Mouse (Mus musculus): ENCODE results near the gene Slc16a8. TPM values are rescaled to one million over a fixed set of nuclear protein-coding genes. Genes with fewer than 3 reads are reported as not detected.
A peak's percentile ranks its signal among the peaks of the same experiment; 100 is the strongest.

The Slc16a8 gene
- polyA plus RNA-seq, 1 experiment from 2014 or later: 0.12 TPM

DNA sequence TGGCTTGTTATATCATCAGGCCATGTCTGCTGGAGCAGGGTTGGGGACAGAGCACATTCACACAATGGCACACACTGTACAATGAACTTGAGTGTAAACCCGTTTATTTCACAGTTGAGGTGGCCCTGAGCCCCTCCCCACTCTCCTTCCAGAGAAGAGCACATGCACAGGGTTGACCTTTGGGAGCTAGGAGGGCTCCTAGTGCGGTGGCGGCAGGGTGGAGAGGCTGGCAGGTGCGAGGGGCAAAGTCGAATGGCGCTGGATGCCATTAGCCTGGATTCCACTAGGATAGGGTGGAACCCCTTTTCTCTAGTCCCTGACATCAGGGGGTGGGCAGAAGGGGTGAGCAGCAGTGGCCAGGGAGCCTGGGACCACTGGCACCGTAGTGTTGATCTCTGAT, 31.6 kb upstream of the Slc16a8 start:
- H3K9me3 ChIP-seq (ENCODE audit: control insufficient read depth, low read length): no peaks in the 10 kb centered on the region
- ATAC-seq (replicated peaks; ENCODE audit: low FRiP score) (no peak), DNase-seq (ENCODE audit: low spot score) (no peak)
- no peak overlapping the region for H3K9ac ChIP-seq (ENCODE audit: low read depth, low read length)
- WGBS: 85% methylated on average over 7 of the region's 7 CpGs
- no peak overlapping the region for H3K4me3 ChIP-seq (ENCODE audit: low read depth, low read length)
- H3K27ac ChIP-seq (ENCODE audit: low read depth, low read length): no peak overlapping the region
- peaks cover 6% of the 10 kb centered on the region; the same call in 1 of the 2 replicates for H3K36me3 ChIP-seq (ENCODE audit: control insufficient read depth, insufficient read depth, low read length)
- no peak overlapping the region for H3K4me2 ChIP-seq
- peaks cover 8% of the 10 kb centered on the region for H3K4me1 ChIP-seq (replicated peaks; ENCODE audit: control insufficient read depth, insufficient read depth, low read length)
- no peaks in the 10 kb centered on the region for H3K27me3 ChIP-seq (replicated peaks; ENCODE audit: control insufficient read depth, insufficient read depth, low read length)

DNA sequence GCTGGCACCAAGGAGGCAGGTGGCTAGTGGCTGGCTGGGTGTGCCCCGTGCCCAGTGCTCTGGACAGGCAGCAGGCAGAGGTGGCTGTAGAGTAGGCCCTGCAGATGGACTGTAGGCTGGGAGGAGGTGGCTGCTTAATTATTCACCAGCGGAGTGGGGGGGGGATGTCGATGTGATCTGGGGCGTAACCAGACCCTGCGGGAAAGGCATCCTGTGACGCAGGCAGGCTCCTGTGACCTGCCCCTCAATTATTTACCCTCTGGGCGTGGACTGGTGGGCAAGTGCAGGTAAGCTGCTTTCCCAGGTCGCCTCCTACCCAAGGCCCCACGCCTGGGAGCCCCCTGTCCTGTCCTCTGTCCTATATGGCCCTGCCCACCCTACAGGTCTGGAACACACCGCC, 30.8 kb upstream of the Slc16a8 start, which contains the start of gene Baiap2l2:
Baiap2l2 (minus strand) TSS at position 139 of the 400 bp plus-strand sequence.
- peak within 1 kb of the TSS; percentile 2; the same call in 1 of the 2 replicates for H3K4me2 ChIP-seq
- H3K36me3 ChIP-seq (ENCODE audit: control insufficient read depth, insufficient read depth, low read length): peaks cover 6% of the 10 kb centered on the region; the same call in 1 of the 2 replicates
- 0 out of 2 replicates have a peak within 1 kb of the TSS, but pooled peaks have one; percentile 19 for H3K27ac ChIP-seq (ENCODE audit: low read depth, low read length)
- H3K27me3 ChIP-seq (replicated peaks; ENCODE audit: control insufficient read depth, insufficient read depth, low read length): no peaks in the 10 kb centered on the region
- H3K4me1 ChIP-seq (replicated peaks; ENCODE audit: control insufficient read depth, insufficient read depth, low read length): peaks cover 14% of the 10 kb centered on the region
- H3K9me3 ChIP-seq (ENCODE audit: control insufficient read depth, low read length): no peaks in the 10 kb centered on the region
- no peak for ATAC-seq (replicated peaks; ENCODE audit: low FRiP score)
- no peak for DNase-seq (ENCODE audit: low spot score)
- 64% methylated on average over 10 of the region's 10 CpGs for WGBS
- no peak within 1 kb of the TSS for H3K4me3 ChIP-seq (ENCODE audit: low read depth, low read length)
- no peak within 1 kb of the TSS for H3K9ac ChIP-seq (ENCODE audit: low read depth, low read length)

DNA sequence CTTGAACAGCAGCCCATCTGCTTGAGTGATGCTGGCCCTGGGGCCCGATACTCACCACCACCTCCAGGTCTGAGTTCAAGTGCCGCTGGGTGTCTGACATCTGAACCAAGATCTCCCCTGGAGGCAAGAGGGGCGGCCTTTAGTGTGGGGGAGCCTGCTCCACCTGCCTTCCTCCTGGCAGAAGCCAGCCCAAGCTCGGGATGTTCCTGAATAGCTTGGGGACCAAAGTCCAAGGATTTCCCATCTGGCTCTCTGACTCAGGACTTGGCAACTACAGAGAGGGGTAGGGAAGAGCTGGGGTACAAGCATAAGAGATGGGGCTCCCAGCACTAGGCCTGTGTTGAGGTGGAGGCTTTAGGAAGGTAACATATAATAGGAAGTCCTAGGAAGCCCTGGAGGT, 28.8 kb upstream of the Slc16a8 start:
- Histone ChIP-seq H3K9me3 (ENCODE audit: control insufficient read depth, low read length) (no peaks in the 10 kb centered on the region), H3K27ac (ENCODE audit: low read depth, low read length) (no peak overlapping the region), H3K4me3 (ENCODE audit: low read depth, low read length) (no peak overlapping the region), H3K9ac (ENCODE audit: low read depth, low read length) (no peak overlapping the region), H3K27me3 (replicated peaks; ENCODE audit: control insufficient read depth, insufficient read depth, low read length) (no peaks in the 10 kb centered on the region), H3K4me2 (no peak overlapping the region), H3K4me1 (replicated peaks; ENCODE audit: control insufficient read depth, insufficient read depth, low read length) (peaks cover 14% of the 10 kb centered on the region), H3K36me3 (ENCODE audit: control insufficient read depth, insufficient read depth, low read length) (peaks cover 6% of the 10 kb centered on the region; the same call in 1 of the 2 replicates)
- ATAC-seq (replicated peaks; ENCODE audit: low FRiP score) (no peak), DNase-seq (ENCODE audit: low spot score) (no peak)
- 75% methylated on average over 4 of the region's 4 CpGs for WGBS

DNA sequence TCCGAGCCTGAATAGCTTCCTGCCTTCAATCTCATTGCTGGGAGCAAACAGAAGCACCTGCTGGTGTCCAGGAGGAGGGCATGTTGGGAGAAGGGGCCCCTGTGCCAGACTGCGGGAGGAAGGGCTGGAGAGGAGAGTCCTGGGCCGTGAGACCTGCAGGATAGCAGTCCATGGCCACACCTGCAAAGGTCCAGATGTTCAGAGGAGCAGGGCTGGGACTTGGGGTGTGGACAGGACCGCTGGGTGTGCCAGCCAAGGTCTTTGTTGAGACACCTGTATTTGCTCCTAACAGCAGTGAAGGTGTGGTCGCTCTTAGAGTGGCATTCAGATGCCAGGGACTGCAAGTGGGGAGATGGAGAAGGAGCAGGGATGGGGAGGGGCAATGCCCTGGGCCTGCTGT, 27.9 kb upstream of the Slc16a8 start:
- Histone ChIP-seq H3K27ac (ENCODE audit: low read depth, low read length) (no peak overlapping the region), H3K36me3 (ENCODE audit: control insufficient read depth, insufficient read depth, low read length) (peaks cover 6% of the 10 kb centered on the region; the same call in 1 of the 2 replicates), H3K4me1 (replicated peaks; ENCODE audit: control insufficient read depth, insufficient read depth, low read length) (peaks cover 14% of the 10 kb centered on the region), H3K4me3 (ENCODE audit: low read depth, low read length) (no peak overlapping the region), H3K4me2 (no peak overlapping the region), H3K9ac (ENCODE audit: low read depth, low read length) (no peak overlapping the region), H3K9me3 (ENCODE audit: control insufficient read depth, low read length) (no peaks in the 10 kb centered on the region), H3K27me3 (replicated peaks; ENCODE audit: control insufficient read depth, insufficient read depth, low read length) (no peaks in the 10 kb centered on the region)
- 73% methylated on average over 5 of the region's 5 CpGs for WGBS
- DNase-seq (ENCODE audit: low spot score): no peak
- no peak for ATAC-seq (replicated peaks; ENCODE audit: low FRiP score)

DNA sequence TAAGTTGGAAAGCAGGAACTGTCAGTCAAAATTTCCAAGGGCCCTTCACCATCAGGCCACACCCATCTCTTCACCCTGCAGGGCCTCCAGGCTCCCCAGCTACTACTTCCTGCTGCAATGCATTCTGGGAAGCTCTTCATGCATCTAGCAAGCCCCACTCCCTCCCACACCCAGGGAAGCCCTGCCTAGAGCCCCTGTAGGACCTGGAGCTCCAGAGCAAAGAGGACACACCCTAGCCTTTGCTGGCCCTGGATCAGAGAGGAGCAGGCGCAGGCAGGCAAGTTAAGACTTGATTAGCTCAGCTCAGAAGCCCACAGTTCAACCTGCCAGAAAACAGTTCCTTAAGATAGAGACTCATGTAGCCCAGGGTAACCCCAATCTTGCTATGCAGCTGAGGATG, 26.8 kb upstream of the Slc16a8 start:
- Histone ChIP-seq H3K4me1 (replicated peaks; ENCODE audit: control insufficient read depth, insufficient read depth, low read length) (peaks cover 14% of the 10 kb centered on the region), H3K36me3 (ENCODE audit: control insufficient read depth, insufficient read depth, low read length) (peaks cover 4% of the 10 kb centered on the region; the same call in 1 of the 2 replicates), H3K27ac (ENCODE audit: low read depth, low read length) (peak overlapping the region; percentile 86), H3K9me3 (ENCODE audit: control insufficient read depth, low read length) (no peaks in the 10 kb centered on the region), H3K4me2 (no peak overlapping the region), H3K27me3 (replicated peaks; ENCODE audit: control insufficient read depth, insufficient read depth, low read length) (no peaks in the 10 kb centered on the region), H3K4me3 (ENCODE audit: low read depth, low read length) (no peak overlapping the region), H3K9ac (ENCODE audit: low read depth, low read length) (no peak overlapping the region; the same call in 1 of the 2 replicates)
- 67% methylated on average over 1 of the region's 1 CpGs for WGBS
- ATAC-seq (replicated peaks; ENCODE audit: low FRiP score) (peak; percentile 92), DNase-seq (ENCODE audit: low spot score) (peak; percentile 64)

DNA sequence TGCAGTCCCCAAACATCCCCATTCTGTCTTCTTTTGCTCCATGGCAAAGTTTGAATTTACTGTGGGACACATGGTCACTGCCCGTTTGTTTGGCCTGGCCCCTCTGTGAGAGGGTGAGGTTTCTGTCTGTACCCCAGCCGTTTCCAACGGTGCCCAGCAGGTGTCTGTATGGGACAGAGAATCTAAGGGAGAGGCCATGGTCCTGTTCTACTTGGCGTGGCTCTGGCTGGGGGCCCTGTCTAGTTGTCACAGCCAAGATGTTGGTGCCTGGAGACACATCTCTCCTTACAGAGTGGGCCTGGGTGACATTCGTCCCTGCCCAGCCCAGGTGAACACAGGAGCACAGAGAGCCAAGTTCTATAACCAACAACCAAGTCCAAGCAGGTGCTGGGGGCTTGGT, 26.3 kb upstream of the Slc16a8 start:
- ATAC-seq (replicated peaks; ENCODE audit: low FRiP score): 0 out of 2 replicates have a peak, but pooled peaks have one; percentile 41
- 54% methylated on average over 5 of the region's 5 CpGs for WGBS
- DNase-seq (ENCODE audit: low spot score): no peak
- Histone ChIP-seq H3K36me3 (ENCODE audit: control insufficient read depth, insufficient read depth, low read length) (no peaks in the 10 kb centered on the region), H3K9me3 (ENCODE audit: control insufficient read depth, low read length) (no peaks in the 10 kb centered on the region), H3K4me1 (replicated peaks; ENCODE audit: control insufficient read depth, insufficient read depth, low read length) (peaks cover 14% of the 10 kb centered on the region), H3K4me2 (no peak overlapping the region), H3K9ac (ENCODE audit: low read depth, low read length) (peak overlapping the region; percentile 46), H3K4me3 (ENCODE audit: low read depth, low read length) (no peak overlapping the region), H3K27me3 (replicated peaks; ENCODE audit: control insufficient read depth, insufficient read depth, low read length) (no peaks in the 10 kb centered on the region), H3K27ac (ENCODE audit: low read depth, low read length) (peak overlapping the region; percentile 81)

DNA sequence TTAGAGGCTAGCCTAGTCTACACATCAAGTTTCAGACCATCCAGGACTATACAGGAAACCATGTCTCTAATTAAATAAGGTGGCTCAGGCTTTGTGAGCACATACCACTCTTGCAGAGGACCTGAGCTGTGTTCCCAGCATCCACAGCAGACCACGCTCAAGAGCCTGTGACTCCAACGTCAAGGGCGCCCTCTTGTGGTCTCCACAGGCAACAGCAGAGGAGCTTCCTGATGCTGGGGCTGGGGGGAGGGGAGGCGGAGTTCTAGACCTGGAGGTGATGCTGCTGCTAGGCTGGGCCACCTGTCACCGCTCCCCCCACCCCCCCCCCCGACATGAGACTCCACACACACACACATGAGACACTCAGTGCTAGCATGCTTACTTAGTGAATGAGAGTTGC, 25.6 kb upstream of the Slc16a8 start:
- H3K27ac ChIP-seq (ENCODE audit: low read depth, low read length): no peak overlapping the region
- ATAC-seq (replicated peaks; ENCODE audit: low FRiP score) (no peak), DNase-seq (ENCODE audit: low spot score) (no peak)
- H3K36me3 ChIP-seq (ENCODE audit: control insufficient read depth, insufficient read depth, low read length): no peaks in the 10 kb centered on the region
- H3K4me1 ChIP-seq (replicated peaks; ENCODE audit: control insufficient read depth, insufficient read depth, low read length): peaks cover 14% of the 10 kb centered on the region
- no peaks in the 10 kb centered on the region for H3K9me3 ChIP-seq (ENCODE audit: control insufficient read depth, low read length)
- no peak overlapping the region for H3K4me3 ChIP-seq (ENCODE audit: low read depth, low read length)
- H3K9ac ChIP-seq (ENCODE audit: low read depth, low read length): no peak overlapping the region
- H3K27me3 ChIP-seq (replicated peaks; ENCODE audit: control insufficient read depth, insufficient read depth, low read length): no peaks in the 10 kb centered on the region
- H3K4me2 ChIP-seq: no peak overlapping the region
- 34% methylated on average over 6 of the region's 6 CpGs for WGBS

DNA sequence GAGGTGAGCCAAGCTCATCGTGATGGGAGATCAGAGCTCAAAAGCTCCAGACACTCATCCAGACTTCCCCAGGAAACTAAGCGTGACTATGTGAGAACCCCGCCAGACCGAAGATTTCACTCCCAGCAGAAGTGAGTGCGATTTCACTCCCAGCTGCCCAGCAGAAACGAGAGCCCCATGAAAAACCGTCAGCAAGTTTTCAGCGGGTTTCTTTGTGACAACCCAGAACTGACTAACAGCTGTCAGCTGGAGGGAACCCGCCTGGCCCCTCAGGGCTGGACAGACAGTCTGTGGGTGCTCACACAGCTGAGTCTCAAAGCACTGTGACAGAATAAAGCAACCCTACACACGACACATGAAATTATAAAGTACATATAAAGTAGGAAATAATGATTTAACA, 23.2 kb upstream of the Slc16a8 start:
- DNase-seq (ENCODE audit: low spot score) (no peak), ATAC-seq (replicated peaks; ENCODE audit: low FRiP score) (no peak)
- Histone ChIP-seq H3K27ac (ENCODE audit: low read depth, low read length) (no peak overlapping the region), H3K9ac (ENCODE audit: low read depth, low read length) (no peak overlapping the region), H3K4me2 (no peak overlapping the region), H3K4me3 (ENCODE audit: low read depth, low read length) (no peak overlapping the region), H3K36me3 (ENCODE audit: control insufficient read depth, insufficient read depth, low read length) (no peaks in the 10 kb centered on the region), H3K27me3 (replicated peaks; ENCODE audit: control insufficient read depth, insufficient read depth, low read length) (peaks cover 2% of the 10 kb centered on the region; the same call in 1 of the 2 replicates), H3K9me3 (ENCODE audit: control insufficient read depth, low read length) (no peaks in the 10 kb centered on the region), H3K4me1 (replicated peaks; ENCODE audit: control insufficient read depth, insufficient read depth, low read length) (peaks cover 16% of the 10 kb centered on the region)
- WGBS: 70% methylated on average over 10 of the region's 10 CpGs

DNA sequence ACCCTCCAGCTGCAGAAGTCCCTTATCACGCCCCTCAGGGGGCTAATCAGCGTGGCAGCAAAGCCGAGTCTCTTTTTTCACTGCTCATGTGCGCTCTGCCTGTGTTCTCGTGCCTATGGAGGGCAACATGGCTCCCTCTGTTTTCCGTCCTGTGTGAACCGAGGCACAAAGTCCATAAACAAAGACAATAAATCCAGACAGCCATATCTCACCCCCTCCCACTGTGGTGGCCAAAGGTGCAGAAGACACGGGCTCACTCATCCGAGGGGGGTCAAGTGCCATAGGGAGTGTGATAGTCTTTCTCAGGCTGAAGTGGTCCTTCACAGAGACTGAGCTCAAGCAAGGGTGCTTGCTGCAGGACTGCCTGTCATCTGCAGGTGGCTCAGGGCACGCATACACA, 18.5 kb upstream of the Slc16a8 start:
- DNase-seq (ENCODE audit: low spot score) (no peak), ATAC-seq (replicated peaks; ENCODE audit: low FRiP score) (no peak)
- Histone ChIP-seq H3K4me3 (ENCODE audit: low read depth, low read length) (no peak overlapping the region), H3K9me3 (ENCODE audit: control insufficient read depth, low read length) (no peaks in the 10 kb centered on the region), H3K27me3 (replicated peaks; ENCODE audit: control insufficient read depth, insufficient read depth, low read length) (peaks cover 2% of the 10 kb centered on the region; the same call in 1 of the 2 replicates), H3K36me3 (ENCODE audit: control insufficient read depth, insufficient read depth, low read length) (no peaks in the 10 kb centered on the region), H3K9ac (ENCODE audit: low read depth, low read length) (no peak overlapping the region), H3K27ac (ENCODE audit: low read depth, low read length) (no peak overlapping the region), H3K4me1 (replicated peaks; ENCODE audit: control insufficient read depth, insufficient read depth, low read length) (peaks cover 9% of the 10 kb centered on the region), H3K4me2 (no peak overlapping the region)
- WGBS: 48% methylated on average over 10 of the region's 10 CpGs
